Mouse (Mus musculus) CD4-positive, CD25-positive, alpha-beta regulatory T cell, adult 9 weeks (primary cell): ENCODE measurements around the gene Rell1. TPM values are rescaled to one million over a fixed set of nuclear protein-coding genes. Genes with fewer than 3 reads are reported as not detected.

Experiments used
- polyA plus RNA-seq: library from polyadenylated mRNA; unstranded; fragments of 100-300 nt; shearing (Covaris generic); gene quantifications from one replicate; pipeline ENCODE4 v1.2.1, GENCODE M21; 2017

Gene Rell1
- 8.6 TPM for polyA plus RNA-seq

GRCm38 (mm10) chr5:63968443-63969415 lies at the start of gene Rell1:
Gene Rell1 (minus strand): TSS chr5:63968897.

Other genes starting within 250 kb of the Rell1 start
- not detected for gene 0610040J01Rik, start 156.5 kb downstream of the Rell1 start, polyA plus RNA-seq
- 35.8 TPM for gene Pgm2, start 124.1 kb upstream of the Rell1 start, polyA plus RNA-seq
- gene Tbc1d1, start 187.4 kb upstream of the Rell1 start, polyA plus RNA-seq = 71.9 TPM